Mouse (Mus musculus) kidney, embryonic 14.5 days (tissue): ENCODE results near the gene Nectin2. TPM values are rescaled to one million over a fixed set of nuclear protein-coding genes. Genes with fewer than 3 reads are reported as not detected.
"Not testable (repeated sequence)": the region's sequence is repeated elsewhere in the genome, so short reads cannot be mapped to it uniquely, and the experiment has no call there.

Experiments
- ATAC-seq: fragments of 200-750 bp; cut with Nextera tagmentation; 2 replicates; pipeline ENCODE4 v1.8.0; 2017; ENCODE audit warnings: moderate number of reproducible peaks, mild to moderate bottlenecking, moderate TSS enrichment, moderate library complexity; ENCODE audit not compliant: low FRiP score, low TSS enrichment
- H3K27ac ChIP-seq: fragments of 300-500 bp; sonication (generic); 2 replicates; pipeline ENCODE4 v1.5.1; 2014; ENCODE audit warnings: low read depth, mild to moderate bottlenecking, low read length, moderate library complexity, mixed read lengths
- H3K27me3 ChIP-seq: fragments of 300-500 bp; sonication (generic); 2 replicates; pipeline ENCODE4 v1.6.1; 2014; ENCODE audit warnings: mild to moderate bottlenecking, low read length; ENCODE audit not compliant: control insufficient read depth, insufficient read depth
- H3K36me3 ChIP-seq: fragments of 300-500 bp; sonication (generic); 2 replicates; pipeline ENCODE4 v1.6.1; 2014; ENCODE audit warnings: low read length, mixed read lengths; ENCODE audit not compliant: control insufficient read depth, insufficient read depth
- H3K4me1 ChIP-seq: fragments of 300-500 bp; sonication (generic); 2 replicates; pipeline ENCODE4 v1.6.1; 2014; ENCODE audit warnings: low read length, mixed read lengths; ENCODE audit not compliant: control insufficient read depth, insufficient read depth
- H3K4me2 ChIP-seq: fragments of 300-500 bp; sonication (generic); replicated peaks from 2 replicates; pipeline ENCODE4 v1.6.1; 2014; ENCODE audit warnings: low read depth, mild to moderate bottlenecking, low read length
- H3K4me3 ChIP-seq: fragments of 300-500 bp; sonication (generic); 2 replicates; pipeline ENCODE4 v1.5.1; 2014; ENCODE audit warnings: mild to moderate bottlenecking, low read length
- H3K9ac ChIP-seq: fragments of 300-500 bp; sonication (generic); 2 replicates; pipeline ENCODE4 v1.6.1; 2014; ENCODE audit warnings: low read depth, mild to moderate bottlenecking, low read length, moderate library complexity
- H3K9me3 ChIP-seq: fragments of 300-500 bp; sonication (generic); 2 replicates; pipeline ENCODE4 v1.6.1; 2016; ENCODE audit warnings: low read length; ENCODE audit not compliant: control insufficient read depth
- WGBS: fragments of 180-500 bp; shearing (Covaris S2); extraction: QIAGEN DNeasy Blood & Tissue Kit; methylation state at CpG from one replicate; pipeline ENCODE4 v1.1.7; 2014; 5-methylcytosine and 5-hydroxymethylcytosine counted together
- polyA plus RNA-seq: library from polyadenylated mRNA; unstranded; fragments of >200 nt; fragmentation: Nextera tagmentation; extraction: Ambion mirVana; gene quantifications from 2 replicates; pipeline ENCODE4 v1.2.1, GENCODE M21; 2014

Gene Nectin2
- polyA plus RNA-seq: 106 and 139 TPM in 2 replicates

DNA sequence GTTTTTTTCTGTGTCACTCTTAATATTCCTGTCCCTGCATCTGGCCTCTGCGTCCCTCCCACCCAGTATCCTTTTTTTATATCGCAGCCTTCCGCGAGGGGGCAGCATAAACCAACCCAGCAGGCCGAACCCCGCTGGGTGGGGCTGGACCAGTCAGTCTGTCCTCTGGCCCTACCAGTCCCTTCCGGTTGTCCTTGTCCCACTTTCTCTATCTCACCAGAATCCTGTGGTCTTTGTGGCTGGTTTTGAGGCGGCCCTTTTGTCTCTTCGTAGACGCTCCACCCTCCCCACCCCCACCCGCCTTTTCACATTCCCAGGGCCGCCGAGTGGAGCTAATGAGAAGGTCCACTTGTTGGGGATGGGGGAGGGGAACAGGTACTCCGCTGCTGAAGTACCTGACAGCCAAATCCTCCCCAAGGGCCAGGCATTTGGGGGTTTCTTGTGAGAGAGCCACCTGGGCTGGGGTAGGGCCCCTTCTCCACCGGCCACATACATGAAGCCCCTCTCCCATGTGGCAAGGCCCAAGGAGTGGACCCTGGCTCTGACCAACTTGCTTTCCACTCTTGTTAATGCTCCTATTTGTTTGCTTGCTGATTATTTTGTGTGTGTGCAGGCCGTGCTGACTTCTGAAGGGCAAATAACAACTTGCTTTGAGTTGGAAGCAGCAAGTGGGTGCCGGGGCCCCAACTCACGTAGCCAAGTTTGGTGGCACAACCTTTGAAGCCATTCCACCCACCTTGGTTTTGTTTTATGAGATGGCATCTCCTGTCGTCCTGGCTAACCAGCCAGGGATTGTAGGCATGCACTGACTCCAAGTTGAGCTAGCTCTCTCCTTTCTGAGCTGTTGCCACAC is at the start of gene Nectin2:
TSS of gene Nectin2 (minus strand) at position 267 of the 853 bp plus-strand sequence.
- Histone ChIP-seq H3K36me3 (no peaks in the 10 kb centered on the region; the same call in 1 of the 2 replicates), H3K4me1 (peaks cover 32% of the 10 kb centered on the region), H3K27ac (peak within 1 kb of the TSS; percentile 92), H3K4me3 (peak within 1 kb of the TSS; percentile 90), H3K9ac (peak within 1 kb of the TSS; percentile 93), H3K27me3 (no peaks in the 10 kb centered on the region), H3K9me3 (no peaks in the 10 kb centered on the region), H3K4me2 (peak within 1 kb of the TSS; percentile 67)
- WGBS: 15% methylated on average over 19 of the region's 19 CpGs
- peak; percentile 55 for ATAC-seq

- WGBS: under 1% methylated on average over 32 of the region's 32 CpGs
- Histone ChIP-seq H3K27me3 (peaks cover 11% of the 10 kb centered on the region), H3K27ac (peak within 1 kb of the TSS; percentile 65), H3K4me1 (no peaks in the 10 kb centered on the region), H3K9me3 (no peaks in the 10 kb centered on the region), H3K4me3 (peak within 1 kb of the TSS; percentile 34), H3K9ac (peak within 1 kb of the TSS; percentile 47), H3K36me3 (no peaks in the 10 kb centered on the region), H3K4me2 (peak within 1 kb of the TSS; percentile 43)
- ATAC-seq: peak; percentile 88
Observed at GRCm38 (mm10) chr7:19796697-19797588, 46.7 kb upstream of the Nectin2 start, which contains the start of gene Cblc. Gene Cblc, minus strand, starts transcription at chr7:19796809.

- Histone ChIP-seq H3K27ac (no peak overlapping the region), H3K4me1 (no peaks in the 10 kb centered on the region), H3K9ac (peak overlapping the region; percentile 47), H3K27me3 (peaks cover 11% of the 10 kb centered on the region), H3K9me3 (no peaks in the 10 kb centered on the region), H3K36me3 (no peaks in the 10 kb centered on the region), H3K4me3 (peak overlapping the region; percentile 34), H3K4me2 (peak overlapping the region; percentile 43)
- 6% methylated on average over 18 of the region's 18 CpGs for WGBS
- ATAC-seq: no peak
Observed at GRCm38 (mm10) chr7:19796254-19796653, 46.0 kb upstream of the Nectin2 start.

GRCm38 (mm10) chr7:19795236-19795635 is 45.0 kb upstream of the Nectin2 start:
- Histone ChIP-seq H3K4me2 (no peak overlapping the region), H3K9me3 (no peaks in the 10 kb centered on the region), H3K4me3 (no peak overlapping the region), H3K4me1 (no peaks in the 10 kb centered on the region), H3K9ac (no peak overlapping the region), H3K36me3 (no peaks in the 10 kb centered on the region), H3K27me3 (peaks cover 11% of the 10 kb centered on the region), H3K27ac (no peak overlapping the region)
- WGBS: 69% methylated on average over 2 of the region's 2 CpGs
- no peak for ATAC-seq

DNA sequence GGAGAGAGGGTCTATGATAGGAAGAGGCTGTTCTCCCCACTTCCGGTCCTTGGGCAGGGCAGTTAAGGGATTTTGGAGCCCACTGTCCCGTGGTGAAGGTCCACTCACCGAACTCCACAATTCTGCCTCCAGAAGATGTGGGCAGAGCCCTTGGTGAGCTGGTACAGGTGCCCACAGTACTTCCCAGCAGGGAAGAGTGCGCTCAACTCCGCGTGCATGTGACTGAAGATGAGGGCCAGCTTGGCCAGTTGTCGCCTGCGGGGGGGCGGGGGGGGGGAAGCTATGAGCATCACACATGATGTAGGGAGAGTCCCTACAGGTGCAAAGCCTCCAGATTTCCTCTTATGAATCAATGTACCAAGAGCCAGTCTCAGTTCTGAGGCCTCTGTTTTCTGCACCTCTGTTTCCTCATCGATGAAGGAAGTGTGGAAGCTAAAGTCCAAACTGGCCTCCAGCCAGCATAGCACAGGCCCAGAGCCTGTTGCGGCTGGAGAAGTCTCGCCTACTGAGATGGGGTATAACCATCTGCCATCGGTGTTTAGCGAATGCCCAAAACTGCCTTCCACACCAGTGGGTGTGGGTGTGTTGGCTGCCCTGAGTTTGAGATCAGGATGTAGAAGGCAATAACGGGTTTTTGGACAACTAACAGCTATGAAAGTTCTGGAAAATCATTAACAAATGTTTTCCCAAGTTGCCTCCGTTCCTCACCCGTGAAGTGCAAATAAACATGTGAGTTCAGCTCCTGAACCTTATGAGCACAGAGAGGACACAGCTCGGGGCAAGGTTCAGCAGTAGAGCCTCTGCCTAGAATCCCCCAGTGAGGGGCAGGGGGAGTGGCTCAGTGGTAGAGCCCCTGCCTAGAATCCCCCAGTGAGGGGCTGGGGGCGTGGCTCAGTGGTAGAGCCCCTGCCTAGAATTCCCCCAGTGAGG is 42.7 kb upstream of the Nectin2 start:
- H3K4me3 ChIP-seq: no peak overlapping the region
- no peaks in the 10 kb centered on the region for H3K9me3 ChIP-seq
- ATAC-seq: no peak
- no peak overlapping the region for H3K4me2 ChIP-seq
- 88% methylated on average over 19 of the region's 19 CpGs for WGBS
- no peak overlapping the region for H3K9ac ChIP-seq
- no peaks in the 10 kb centered on the region for H3K4me1 ChIP-seq
- no peak overlapping the region for H3K27ac ChIP-seq
- H3K27me3 ChIP-seq: peaks cover 11% of the 10 kb centered on the region
- no peaks in the 10 kb centered on the region for H3K36me3 ChIP-seq

DNA sequence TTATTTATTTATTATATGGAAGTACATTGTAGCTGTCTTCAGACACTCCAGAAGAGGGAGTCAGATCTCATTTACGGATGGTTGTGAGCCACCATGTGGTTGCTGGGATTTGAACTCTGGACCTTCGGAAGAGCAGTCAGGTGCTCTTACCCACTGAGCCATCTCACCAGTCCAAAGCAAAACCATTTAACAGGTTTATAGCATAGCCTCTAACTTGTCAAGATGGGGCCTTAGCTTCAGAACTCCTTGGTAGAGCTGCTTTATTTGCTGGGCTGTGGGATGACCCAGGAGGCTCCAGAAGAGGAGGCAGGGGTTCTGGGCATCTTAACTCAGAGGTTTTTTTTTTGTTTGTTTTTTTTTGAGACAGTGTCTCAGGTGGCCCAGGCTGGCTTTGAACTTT is 41.2 kb upstream of the Nectin2 start:
- H3K36me3 ChIP-seq, H3K4me1 ChIP-seq, ATAC-seq, H3K4me2 ChIP-seq, H3K9me3 ChIP-seq, H3K27ac ChIP-seq, H3K27me3 ChIP-seq, H3K4me3 ChIP-seq, H3K9ac ChIP-seq: not testable (repeated sequence)
- 89% methylated on average over 2 of the region's 2 CpGs for WGBS

- Histone ChIP-seq H3K36me3 (no peaks in the 10 kb centered on the region), H3K4me3 (peak overlapping the region; percentile 35), H3K4me1 (no peaks in the 10 kb centered on the region), H3K27ac (no peak overlapping the region; the same call in 1 of the 2 replicates), H3K4me2 (peak overlapping the region; percentile 42), H3K9ac (peak overlapping the region; percentile 57; the same call in 1 of the 2 replicates), H3K27me3 (no peaks in the 10 kb centered on the region), H3K9me3 (no peaks in the 10 kb centered on the region)
- 3% methylated on average over 19 of the region's 19 CpGs for WGBS
- peak; percentile 69 for ATAC-seq
Observed at GRCm38 (mm10) chr7:19789904-19790347, 39.6 kb upstream of the Nectin2 start.

- no peaks in the 10 kb centered on the region for H3K9me3 ChIP-seq
- no peak overlapping the region for H3K4me2 ChIP-seq
- no peak for ATAC-seq
- H3K27ac ChIP-seq: no peak overlapping the region
- H3K4me3 ChIP-seq: no peak overlapping the region
- no peaks in the 10 kb centered on the region for H3K4me1 ChIP-seq
- H3K27me3 ChIP-seq: no peaks in the 10 kb centered on the region
- no peak overlapping the region for H3K9ac ChIP-seq
- 40% methylated on average over 12 of the region's 12 CpGs for WGBS
- H3K36me3 ChIP-seq: no peaks in the 10 kb centered on the region
Observed at GRCm38 (mm10) chr7:19785874-19786458, 35.7 kb upstream of the Nectin2 start.
